Comparison of ENCODE assay signal across 25 mouse cellular contexts in genomic region chr6:96252001-96252400, GRCm38 (mm10).
A peak's percentile ranks its signal among the peaks of the same experiment; 100 is the strongest.
DNase-seq lines count a peak whose midpoint lies in the region; ATAC-seq lines count a peak whose summit lies in the region.
"Had no signal": no experiment of that assay in that cellular context is flagged by ENCODE, and none has a peak within 500 bp of the region (broad histone marks: within the 10 kb centered on the region; RNA-seq: fewer than 3 reads in every experiment).

No protein-coding gene starts in this region.

- H3K4me1 ChIP-seq in midbrain, embryonic 11.5 days (ENCODE audit: control insufficient read depth, insufficient read depth, low read length): no peaks in the 10 kb centered on the region
- H3K4me1 ChIP-seq: embryonic facial prominence, embryonic 12.5 days; embryonic facial prominence, embryonic 15.5 days; heart, embryonic 10.5 days had no signal

- H3K4me3 ChIP-seq in midbrain, embryonic 11.5 days (ENCODE audit: low read depth, low read length): no peak overlapping the region
- H3K4me3 ChIP-seq: embryonic facial prominence, embryonic 12.5 days; embryonic facial prominence, embryonic 15.5 days; heart, adult 2 months; heart, embryonic 10.5 days; heart, embryonic 13.5 days had no signal

- no peak overlapping the region for H3K27ac ChIP-seq in midbrain, embryonic 11.5 days (ENCODE audit: low read depth, low read length)
- H3K27ac ChIP-seq: embryonic facial prominence, embryonic 12.5 days; embryonic facial prominence, embryonic 15.5 days; heart, adult 2 months; heart, embryonic 10.5 days; heart, embryonic 13.5 days; hindbrain, embryonic 14.5 days; hindbrain, postnatal 0 days had no signal

- no peak overlapping the region for H3K9ac ChIP-seq in midbrain, embryonic 11.5 days (ENCODE audit: low read length)
- H3K9ac ChIP-seq: embryonic facial prominence, embryonic 12.5 days; embryonic facial prominence, embryonic 15.5 days; forebrain, postnatal 0 days; heart, embryonic 13.5 days; hindbrain, embryonic 14.5 days had no signal

- no peak for ATAC-seq in midbrain, embryonic 11.5 days (ENCODE audit: low FRiP score)
- ATAC-seq: forebrain, embryonic 14.5 days; forebrain, postnatal 0 days; hindbrain, postnatal 0 days; inflammation-experienced regulatory T-cells, adult 6 months; Patski had no signal

- DNase-seq in embryo, embryonic 10.5 days (ENCODE audit: low spot score): peak; percentile 16
- DNase-seq in forelimb bud, embryonic 11.5 days (ENCODE audit: low read depth, low spot score): peak; percentile 73
- peak; percentile 51 for DNase-seq in retina, embryonic 14.5 days (ENCODE audit: low spot score)
- no peak for DNase-seq in gastrocnemius, postnatal 25 days
- DNase-seq in left cerebral cortex, postnatal 36 days (ENCODE audit: low spot score in 2 of 2): no peak
- DNase-seq in midbrain, embryonic 11.5 days (ENCODE audit: low spot score, missing footprints): no peak
- DNase-seq: adrenal gland, postnatal 10 days; adrenal gland, postnatal 36 days; cerebellum, adult 18-20 months; cerebellum, adult 9-10 months; cerebellum, postnatal 14 days; forebrain, postnatal 0 days; gastrocnemius, postnatal 36 days; heart, adult 2 months; heart, postnatal 14 days; heart, postnatal 4 days had no signal

- H3K4me2 ChIP-seq in midbrain, embryonic 11.5 days: no peak overlapping the region
- H3K4me2 ChIP-seq: embryonic facial prominence, embryonic 12.5 days; embryonic facial prominence, embryonic 15.5 days; heart, embryonic 13.5 days; hindbrain, embryonic 14.5 days had no signal

- no peaks in the 10 kb centered on the region for H3K36me3 ChIP-seq in midbrain, embryonic 11.5 days (ENCODE audit: control insufficient read depth, insufficient read depth, low read length)
- H3K36me3 ChIP-seq: embryonic facial prominence, embryonic 12.5 days; embryonic facial prominence, embryonic 15.5 days; heart, embryonic 10.5 days; heart, embryonic 13.5 days had no signal

- H3K9me3 ChIP-seq in midbrain, embryonic 11.5 days (ENCODE audit: control insufficient read depth, low read length): no peaks in the 10 kb centered on the region
- H3K9me3 ChIP-seq: embryonic facial prominence, embryonic 12.5 days; embryonic facial prominence, embryonic 15.5 days; heart, embryonic 10.5 days; heart, embryonic 13.5 days had no signal

- intact Hi-C loops in left cerebral cortex, postnatal 36 days (cut with DNase I): no loop called here

- no peaks in the 10 kb centered on the region for H3K27me3 ChIP-seq in midbrain, embryonic 11.5 days (ENCODE audit: control insufficient read depth, insufficient read depth, low read length)
- H3K27me3 ChIP-seq: embryonic facial prominence, embryonic 12.5 days; embryonic facial prominence, embryonic 15.5 days; heart, embryonic 13.5 days; Patski had no signal

- WGBS in midbrain, embryonic 11.5 days: 66% methylated on average over 3 of the region's 3 CpGs

Comparison
In these comparisons a context has a peak if more than half of its experiments do, and no peak if none do; other contexts are left out.
1. DNase-seq: peak in embryo, embryonic 10.5 days (single experiment), forelimb bud, embryonic 11.5 days (single experiment) and retina, embryonic 14.5 days (single experiment); none in gastrocnemius, postnatal 25 days (single experiment), left cerebral cortex, postnatal 36 days (0 of 2) and midbrain, embryonic 11.5 days (single experiment).